Mouse (Mus musculus): ENCODE measurements around the gene Snapin.

The Snapin gene

GRCm38 (mm10) chr3:90503444-90503843, 12.6 kb upstream of the Snapin start:
- no peak for DNase-seq

GRCm38 (mm10) chr3:90497597-90497996, 6.8 kb upstream of the Snapin start:
- no peak for DNase-seq

GRCm38 (mm10) chr3:90495850-90496525, 5.2 kb upstream of the Snapin start:
- no peak for DNase-seq

- DNase-seq, result no peak
These were observed 3.2 kb upstream of the Snapin start for GRCm38 (mm10) chr3:90493831-90494540.

DNA sequence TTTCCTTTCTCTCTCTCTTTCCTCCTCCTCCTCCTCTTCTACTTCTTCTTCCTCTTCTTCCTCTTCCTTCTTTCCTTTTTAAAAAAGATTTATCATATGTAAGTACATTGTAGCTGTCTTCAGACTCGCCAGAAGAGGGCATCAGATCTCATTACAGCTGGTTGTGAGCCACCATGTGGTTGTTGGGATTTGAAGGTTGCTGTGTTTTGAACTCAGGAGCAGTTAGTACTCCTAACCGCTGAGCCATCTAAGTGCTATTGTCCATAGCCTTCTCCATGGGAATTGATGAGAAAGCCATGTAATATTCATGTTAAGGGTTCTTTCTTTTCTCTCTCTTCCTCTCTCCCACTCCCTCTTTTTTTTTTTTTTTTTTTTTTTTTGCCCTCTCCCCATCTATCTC, 517 bp upstream of the Snapin start:
- DNase-seq, result peak in 1 of 2 experiments; percentile 50

GRCm38 (mm10) chr3:90488576-90488975, 2.3 kb downstream of the Snapin start:
- DNase-seq, result no peak

GRCm38 (mm10) chr3:90486998-90487397, 3.8 kb downstream of the Snapin start:
- no peak for DNase-seq

DNA sequence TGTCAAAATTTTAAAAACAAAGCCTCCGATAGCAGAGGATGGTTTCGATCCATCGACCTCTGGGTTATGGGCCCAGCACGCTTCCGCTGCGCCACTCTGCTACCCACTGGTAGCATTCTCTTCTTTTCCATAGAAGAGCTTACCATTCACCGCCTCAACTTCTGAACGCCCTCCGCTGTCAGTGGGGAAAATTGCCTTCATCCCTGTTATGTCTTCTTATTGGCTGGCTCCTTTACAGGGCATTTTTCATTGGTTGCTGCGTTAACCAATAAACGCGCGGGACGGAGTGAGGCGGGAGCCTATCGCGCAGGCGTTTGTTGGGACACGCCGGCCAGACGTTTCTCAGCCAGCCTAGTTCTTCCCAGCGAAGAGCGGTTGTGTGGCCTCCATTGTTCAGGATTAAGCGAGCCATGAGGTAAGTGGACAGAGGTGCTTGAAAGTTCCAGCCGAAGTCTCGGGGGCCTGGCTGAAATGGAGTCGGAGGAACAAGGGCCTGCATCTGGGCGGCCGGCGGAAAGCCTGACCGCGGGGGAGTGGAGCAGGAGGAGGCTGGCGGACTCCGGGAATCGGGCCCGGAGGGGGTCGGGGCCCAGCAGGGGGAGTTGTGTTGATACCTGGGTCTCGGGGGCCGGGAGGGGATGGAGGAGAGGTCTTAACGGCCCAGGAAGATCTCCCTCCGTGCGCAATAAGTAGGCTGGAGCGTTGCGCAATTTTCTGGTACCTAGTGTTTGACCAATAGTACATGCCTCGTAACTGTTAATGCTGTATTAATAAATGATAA, 14.8 kb downstream of the Snapin start, which contains the start of gene Ilf2:
Gene Ilf2, plus strand, starts transcription at position 296 of the 781 bp plus-strand sequence.
- DNase-seq, result peak; percentile 90 to 93

DNA sequence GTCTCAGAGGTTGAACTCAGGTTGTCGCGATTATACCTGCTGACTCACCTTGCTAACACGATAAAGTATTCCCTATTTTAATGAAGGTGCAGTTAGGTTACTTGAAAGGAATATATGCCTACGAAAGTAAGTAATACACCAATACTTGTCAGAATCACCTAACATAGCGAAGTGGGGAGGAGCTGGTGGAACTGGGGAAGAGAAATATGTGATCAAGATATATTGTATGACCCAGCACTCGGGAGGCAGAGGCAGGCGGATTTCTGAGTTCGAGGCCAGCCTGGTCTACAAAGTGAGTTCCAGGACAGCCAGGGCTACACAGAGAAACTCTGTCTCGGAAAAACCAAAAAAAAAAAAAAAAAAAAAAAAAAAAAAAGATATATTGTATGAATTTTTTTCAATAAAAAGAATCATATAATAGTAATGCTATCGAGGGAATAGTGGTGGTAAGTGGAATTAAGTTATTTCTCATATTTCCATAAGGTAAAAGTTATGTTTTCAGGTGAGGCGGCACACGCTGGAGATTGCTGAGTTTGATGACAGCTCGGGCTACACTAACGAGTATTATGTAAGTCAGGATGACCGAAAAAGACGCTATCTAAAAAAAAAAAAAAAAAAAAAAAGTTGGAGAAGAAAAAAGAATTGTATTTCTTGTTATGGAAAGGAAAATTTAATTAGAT, 15.5 kb downstream of the Snapin start:
- DNase-seq, result no peak

GRCm38 (mm10) chr3:90472213-90472612, 18.6 kb downstream of the Snapin start:
- peak in 1 of 2 experiments; percentile 46 for DNase-seq

DNA sequence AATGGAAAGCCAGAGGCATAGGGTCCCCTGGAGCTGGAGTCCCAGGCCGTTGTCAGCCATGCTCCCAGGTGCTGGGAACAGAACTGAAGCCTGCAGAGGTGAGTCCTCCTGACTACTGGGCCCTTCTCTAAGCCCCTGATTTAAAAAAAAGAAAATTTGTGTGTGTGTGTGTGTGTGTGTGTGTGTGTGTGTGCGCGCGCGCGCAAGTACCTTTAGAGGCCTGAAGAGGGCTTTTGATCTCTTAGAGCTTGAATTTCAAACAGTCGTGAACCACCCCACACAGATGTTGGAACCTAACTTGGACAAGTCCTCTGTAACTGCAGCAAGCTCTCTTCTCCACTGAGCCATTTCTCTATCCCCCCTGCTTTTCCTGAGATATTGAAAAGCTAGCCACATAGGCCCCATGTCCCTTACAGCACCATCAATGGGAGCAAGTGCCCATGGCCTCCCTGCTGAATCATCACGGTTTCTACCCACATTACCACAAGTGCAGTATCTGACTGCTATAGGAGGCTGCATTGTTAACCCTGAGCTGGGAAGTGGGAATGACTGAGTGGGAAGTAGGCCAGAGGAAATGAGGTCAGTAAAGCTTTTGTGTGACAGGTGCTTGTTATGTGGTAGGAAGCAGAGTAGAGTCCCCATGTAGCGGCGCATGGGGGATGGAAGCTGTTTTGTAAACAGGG, 23.1 kb downstream of the Snapin start:
- DNase-seq, result no peak

DNA sequence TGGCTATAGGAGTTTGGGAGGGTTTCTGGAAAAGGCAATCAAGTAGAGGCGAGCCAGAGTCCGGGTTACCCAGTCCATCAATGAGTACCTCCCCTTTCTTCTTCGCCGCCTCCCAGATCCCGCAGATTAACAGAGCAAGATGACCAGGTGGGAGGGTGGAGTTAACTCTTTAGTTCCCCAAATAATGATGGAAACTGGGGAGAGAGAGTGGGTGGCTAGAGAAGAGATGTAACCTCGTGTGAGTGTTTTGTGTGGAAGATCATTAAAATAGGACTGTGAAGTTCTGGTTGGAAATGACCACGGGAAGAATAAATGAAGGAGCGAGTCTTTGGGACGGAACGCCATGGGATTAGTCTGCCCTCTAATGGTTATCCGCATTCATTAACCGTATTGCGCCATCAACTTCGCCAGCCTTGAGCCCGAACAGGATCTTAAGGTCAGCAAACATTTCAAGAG, 24.5 kb downstream of the Snapin start:
- no peak for DNase-seq

DNA sequence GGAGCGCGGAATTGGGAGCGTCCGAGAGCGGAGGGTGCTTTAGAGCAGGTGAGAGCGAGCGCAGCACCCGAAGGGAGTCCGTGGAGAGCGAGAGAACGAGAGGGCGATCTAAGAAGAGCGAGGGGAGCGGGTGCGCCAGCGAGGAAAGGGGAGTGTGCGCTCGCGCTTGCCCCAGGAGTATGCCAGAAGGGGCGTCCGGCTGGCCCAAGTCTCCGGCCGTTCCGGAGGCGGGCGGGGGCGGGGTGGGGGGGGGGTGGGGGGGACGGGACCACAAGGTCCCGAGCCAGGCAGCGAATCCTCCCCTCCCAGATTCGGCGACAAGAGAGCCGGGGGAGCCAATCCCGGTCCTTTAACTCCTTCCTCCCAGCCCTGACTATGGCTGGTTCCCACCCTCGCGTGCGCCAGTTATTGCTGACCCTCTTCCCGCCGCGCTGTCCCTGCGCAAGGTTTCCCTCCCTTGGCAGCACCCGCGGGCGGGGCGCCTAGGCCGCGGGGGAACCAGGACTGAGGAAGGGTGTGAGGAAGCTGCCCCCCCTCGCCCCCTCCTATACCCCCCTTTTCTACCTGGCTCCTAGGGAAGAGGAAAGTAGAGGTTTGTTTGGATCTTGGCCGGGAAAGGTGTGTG, 25.0 kb downstream of the Snapin start, which contains the start of gene Npr1:
Gene Npr1, minus strand, starts transcription at position 181 of the 625 bp plus-strand sequence.
- DNase-seq, result no peak

DNA sequence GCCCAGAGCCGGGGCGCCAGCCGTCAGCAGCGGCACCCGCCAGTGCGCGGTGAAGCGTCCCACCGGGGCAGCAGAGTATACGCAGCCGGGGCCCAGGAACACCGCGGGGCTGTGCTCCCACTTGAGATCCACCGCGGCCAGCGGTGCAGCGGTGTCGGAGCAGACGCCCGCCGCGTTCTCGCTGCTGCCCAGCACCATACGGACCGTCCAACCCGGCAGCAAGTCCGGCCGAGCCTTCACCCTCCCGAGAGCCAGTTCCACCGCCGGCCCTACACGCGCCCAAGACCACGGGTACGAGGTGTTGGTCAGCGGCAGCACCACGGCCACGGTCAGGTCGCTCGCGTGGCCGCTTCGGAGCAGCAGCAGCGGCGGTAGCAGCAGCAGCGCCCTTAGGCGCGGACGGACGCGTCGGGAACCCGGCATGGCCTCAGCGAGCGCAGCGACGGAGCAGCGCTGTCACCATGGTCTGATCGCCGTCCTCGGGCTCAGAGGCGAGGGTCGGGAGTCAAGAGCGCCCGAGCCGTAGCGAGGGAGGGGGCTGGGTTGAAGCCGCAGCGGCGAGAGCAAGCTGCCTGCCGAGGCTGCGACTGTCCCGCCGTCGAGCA, 25.6 kb downstream of the Snapin start:
- no peak for DNase-seq

- no peak for DNase-seq
These were observed 26.2 kb downstream of the Snapin start for GRCm38 (mm10) chr3:90464552-90465080.

DNA sequence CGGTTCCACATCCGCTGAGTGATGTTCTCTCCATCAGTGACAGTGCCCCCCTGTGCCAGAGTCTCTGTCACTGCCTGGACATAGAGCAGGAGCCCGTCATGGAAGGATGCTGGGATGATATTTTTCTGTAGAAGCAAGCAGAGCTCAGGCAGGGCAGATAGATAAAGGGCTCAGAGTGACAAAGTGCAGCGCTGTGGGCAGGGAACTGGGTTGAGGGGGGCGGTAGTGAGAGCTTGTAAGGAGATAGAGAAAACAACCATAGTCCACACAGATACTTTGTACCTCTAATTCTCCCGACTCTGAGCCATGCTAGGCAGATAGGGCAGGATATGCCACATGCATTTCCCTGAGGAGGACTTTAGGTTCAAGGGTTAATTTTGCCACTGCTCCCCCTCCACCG, 28.3 kb downstream of the Snapin start:
- no peak for DNase-seq

DNA sequence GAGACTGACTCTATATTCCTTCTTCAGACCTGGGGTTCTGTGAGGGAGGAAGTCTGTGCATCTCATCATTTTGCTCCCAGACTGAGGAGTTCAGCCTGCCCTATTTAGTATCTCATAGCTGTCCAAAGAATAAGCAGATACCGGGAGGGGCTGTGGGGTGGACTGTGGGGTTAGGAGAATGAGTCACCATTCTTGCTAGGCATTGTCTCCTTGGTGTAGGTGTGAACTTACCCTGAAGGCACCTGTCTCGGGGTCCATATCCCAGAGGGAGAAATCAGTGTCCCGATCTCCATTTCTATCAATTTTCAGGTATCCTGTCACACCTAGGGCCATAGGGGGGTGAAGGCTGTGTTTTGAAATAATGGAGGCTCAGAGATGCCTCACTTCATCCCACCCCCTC, 28.9 kb downstream of the Snapin start:
- DNase-seq, result no peak

- no peak for DNase-seq
These were observed 30.5 kb downstream of the Snapin start for GRCm38 (mm10) chr3:90460315-90460714.

GRCm38 (mm10) chr3:90459727-90460126, 31.1 kb downstream of the Snapin start:
- DNase-seq, result no peak

DNA sequence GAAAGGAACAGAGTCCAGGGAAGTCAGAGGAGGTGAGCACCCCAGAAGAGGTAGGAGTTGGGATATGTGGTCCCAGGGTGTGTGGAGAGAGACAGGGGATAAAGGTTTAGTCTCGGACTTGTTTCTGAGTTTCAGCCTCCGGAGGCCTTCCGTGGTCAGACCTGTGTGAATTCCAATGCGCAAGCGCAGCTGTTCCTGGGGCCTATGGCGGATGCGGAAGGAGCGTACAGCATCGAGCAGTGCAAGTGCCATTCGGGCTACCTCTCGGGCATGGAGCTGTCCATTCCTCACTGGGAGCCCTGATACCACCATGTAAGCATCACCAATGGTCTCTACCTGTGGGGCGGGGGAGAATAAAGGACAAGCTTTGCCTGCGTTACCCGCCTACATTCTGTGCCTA, 35.9 kb downstream of the Snapin start:
- DNase-seq, result no peak
